Mouse (Mus musculus) heart, adult 2 months (tissue): ENCODE results near the gene Cycs.
A peak's percentile ranks its signal among the peaks of the same experiment; 100 is the strongest.

ENCODE experiments used
- CTCF ChIP-seq: fragments of 200-600 bp; IDR thresholded peaks from 2 replicates; pipeline ENCODE4 v1.8.1; 2022; ENCODE audit warnings: antibody characterized with exemption, mild to moderate bottlenecking, moderate library complexity
- EP300 ChIP-seq: fragments of 200-500 bp; IDR thresholded peaks from 2 replicates; pipeline ENCODE4 v1.6.1; 2011; ENCODE audit warnings: low read depth, low read length, control low read depth; ENCODE audit not compliant: insufficient read depth
- POLR2A ChIP-seq: fragments of 200-500 bp; IDR thresholded peaks from 2 replicates; pipeline ENCODE4 v1.6.1; 2011; ENCODE audit warnings: mild to moderate bottlenecking, low read depth, low read length, control low read depth; ENCODE audit not compliant: insufficient read depth

DNA sequence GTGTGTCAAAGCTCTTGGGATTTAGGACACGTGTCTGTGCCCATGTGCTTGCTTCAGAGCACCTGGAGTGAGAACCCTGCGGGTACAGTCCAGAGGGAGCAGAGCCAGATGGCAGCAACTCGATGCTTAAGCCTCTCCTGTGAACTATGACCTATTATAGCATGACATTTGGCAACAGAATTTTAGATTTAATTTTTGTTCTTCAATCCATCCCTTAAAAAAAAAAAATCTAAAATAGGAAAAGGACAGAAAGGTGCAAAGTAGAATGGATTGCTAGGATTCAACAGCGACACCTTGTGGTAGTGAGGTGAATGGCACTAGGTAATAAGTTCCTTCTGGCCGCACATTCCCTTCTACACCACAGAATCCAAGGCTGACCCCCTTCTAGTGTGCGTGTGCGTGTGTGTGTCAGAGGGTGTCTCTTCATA, 39.7 kb downstream of the Cycs start:
- TF ChIP-seq CTCF (peak; percentile 92), POLR2A (no peak), EP300 (0 out of 2 replicates have a peak, but pooled peaks have one; percentile 38)
